Mouse (Mus musculus): ENCODE results near the gene Cldn5. TPM values are rescaled to one million over a fixed set of nuclear protein-coding genes. Genes with fewer than 3 reads are reported as not detected.

Cldn5 gene
- polyA plus RNA-seq, 1 experiment from 2014 or later, result 104 TPM

Other genes with a start within 250 kb of the Cldn5 start
- 0.33 and 0.66 TPM in 2 replicates for gene Tbx1, start 186.2 kb upstream of the Cldn5 start, polyA plus RNA-seq (2015; fragmentation: Nextera tagmentation; extraction: Ambion mirVana)
- 9.4 and 9.8 TPM in 2 replicates for gene Gp1bb, start 154.4 kb upstream of the Cldn5 start, polyA plus RNA-seq (2015; fragmentation: Nextera tagmentation; extraction: Ambion mirVana)
- 23.3 and 24.6 TPM in 2 replicates for gene Gm49601, start 150.4 kb upstream of the Cldn5 start, polyA plus RNA-seq (2015; fragmentation: Nextera tagmentation; extraction: Ambion mirVana)
- 240 and 262 TPM in 2 replicates for gene Sept5, start 146.9 kb upstream of the Cldn5 start, polyA plus RNA-seq (2015; fragmentation: Nextera tagmentation; extraction: Ambion mirVana)
- 106 and 107 TPM in 2 replicates for gene Ufd1, start 34.9 kb downstream of the Cldn5 start, polyA plus RNA-seq (2015; fragmentation: Nextera tagmentation; extraction: Ambion mirVana)
- gene Cdc45, start 35.1 kb downstream of the Cldn5 start, polyA plus RNA-seq (2015; fragmentation: Nextera tagmentation; extraction: Ambion mirVana), result 4.4 and 6.1 TPM in 2 replicates
- gene 2510002D24Rik, start 59.7 kb downstream of the Cldn5 start, polyA plus RNA-seq (2015; fragmentation: Nextera tagmentation; extraction: Ambion mirVana), result 45.8 and 50.3 TPM in 2 replicates
- gene Gm28539, start 59.7 kb downstream of the Cldn5 start, polyA plus RNA-seq (2015; fragmentation: Nextera tagmentation; extraction: Ambion mirVana), result not detected in 2 replicates
- 64.6 and 65.8 TPM in 2 replicates for gene Mrpl40, start 100.0 kb downstream of the Cldn5 start, polyA plus RNA-seq (2015; fragmentation: Nextera tagmentation; extraction: Ambion mirVana)
- 18.5 and 20.5 TPM in 2 replicates for gene Hira, start 100.2 kb downstream of the Cldn5 start, polyA plus RNA-seq (2015; fragmentation: Nextera tagmentation; extraction: Ambion mirVana)

All from midbrain, embryonic 16.5 days (tissue).